Mouse (Mus musculus) midbrain, postnatal 0 days (tissue): ENCODE results near the gene Psg16. TPM values are rescaled to one million over a fixed set of nuclear protein-coding genes. Genes with fewer than 3 reads are reported as not detected.

ENCODE experiments used
- ATAC-seq: fragments of 200-750 bp; cut with Nextera tagmentation; 2 replicates; pipeline ENCODE4 v1.8.0; 2017; ENCODE audit warnings: moderate number of reproducible peaks, mild to moderate bottlenecking, moderate TSS enrichment, moderate library complexity; ENCODE audit not compliant: low FRiP score
- DNase-seq: peaks from one replicate; pipeline ENCODE4 v3.0.0-alpha.2; 2015; ENCODE audit warnings: low spot score
- H3K27ac ChIP-seq: fragments of 300-500 bp; sonication (generic); 2 replicates; pipeline ENCODE4 v1.5.1; 2014; ENCODE audit warnings: low read depth, mild to moderate bottlenecking, low read length, mixed read lengths
- H3K27me3 ChIP-seq: fragments of 300-500 bp; sonication (generic); 2 replicates; pipeline ENCODE4 v1.6.1; 2014; ENCODE audit warnings: low read length, control low read depth, mixed read lengths; ENCODE audit not compliant: insufficient read depth
- H3K36me3 ChIP-seq: fragments of 300-500 bp; sonication (generic); 2 replicates; pipeline ENCODE4 v1.6.1; 2014; ENCODE audit warnings: low read length, control low read depth, mixed read lengths; ENCODE audit not compliant: insufficient read depth
- H3K4me1 ChIP-seq: fragments of 300-500 bp; sonication (generic); 2 replicates; pipeline ENCODE4 v1.6.1; 2014; ENCODE audit warnings: mild to moderate bottlenecking, control low read depth, antibody characterized with exemption, low read length, mixed read lengths; ENCODE audit not compliant: insufficient read depth
- H3K4me2 ChIP-seq: fragments of 300-500 bp; sonication (generic); 2 replicates; pipeline ENCODE4 v1.6.1; 2014; ENCODE audit warnings: low read depth, mild to moderate bottlenecking, low read length, mixed read lengths; ENCODE audit not compliant: poor library complexity, severe bottlenecking
- H3K4me3 ChIP-seq: fragments of 300-500 bp; sonication (generic); 2 replicates; pipeline ENCODE4 v1.5.1; 2014; ENCODE audit warnings: low read depth, mild to moderate bottlenecking, low read length, moderate library complexity
- H3K9ac ChIP-seq: fragments of 300-500 bp; sonication (generic); replicated peaks from 2 replicates; pipeline ENCODE4 v1.6.1; 2014; ENCODE audit warnings: mild to moderate bottlenecking, low read length, moderate library complexity, mixed read lengths; ENCODE audit not compliant: poor library complexity, severe bottlenecking
- H3K9me3 ChIP-seq: fragments of 300-500 bp; sonication (generic); 2 replicates; pipeline ENCODE4 v1.6.1; 2016; ENCODE audit warnings: low read length, control low read depth
- CTCF ChIP-seq: IDR thresholded peaks from 2 replicates; pipeline ENCODE4 v1.5.1; 2016; ENCODE audit warnings: antibody characterized with exemption, mild to moderate bottlenecking
- WGBS: fragments of 180-500 bp; shearing (Covaris S2); extraction: QIAGEN DNeasy Blood & Tissue Kit; methylation state at CpG from one replicate; pipeline ENCODE4 v1.1.7; 2014; 5-methylcytosine and 5-hydroxymethylcytosine counted together
- polyA plus RNA-seq: library from polyadenylated mRNA; unstranded; fragments of >200 nt; fragmentation: Nextera tagmentation; extraction: Ambion mirVana; gene quantifications from 2 replicates; pipeline ENCODE4 v1.2.1, GENCODE M21; 2015
- total RNA-seq: library from RNA; depleted of rRNA; stranded (reverse); fragments of >200 nt; gene quantifications from 2 replicates; pipeline ENCODE4 v1.2.3, GENCODE M21; 2014

The Psg16 gene
- total and polyA plus RNA-seq, 2 experiments from 2014 or later: 3.9 to 6.8 TPM

- Histone ChIP-seq H3K27ac (no peak overlapping the region), H3K9me3 (no peaks in the 10 kb centered on the region), H3K36me3 (no peaks in the 10 kb centered on the region), H3K27me3 (no peaks in the 10 kb centered on the region), H3K4me2 (no peak overlapping the region), H3K9ac (no peak overlapping the region), H3K4me1 (no peaks in the 10 kb centered on the region), H3K4me3 (no peak overlapping the region)
- peak; percentile 55 for DNase-seq
- peak; percentile 74 for TF ChIP-seq CTCF
- peak; percentile 39; the same call in 1 of the 2 replicates for ATAC-seq
- WGBS: 13% methylated on average over 15 of the region's 17 CpGs
These were observed 22.8 kb upstream of the Psg16 start for GRCm38 (mm10) chr7:17050933-17051594.

DNA sequence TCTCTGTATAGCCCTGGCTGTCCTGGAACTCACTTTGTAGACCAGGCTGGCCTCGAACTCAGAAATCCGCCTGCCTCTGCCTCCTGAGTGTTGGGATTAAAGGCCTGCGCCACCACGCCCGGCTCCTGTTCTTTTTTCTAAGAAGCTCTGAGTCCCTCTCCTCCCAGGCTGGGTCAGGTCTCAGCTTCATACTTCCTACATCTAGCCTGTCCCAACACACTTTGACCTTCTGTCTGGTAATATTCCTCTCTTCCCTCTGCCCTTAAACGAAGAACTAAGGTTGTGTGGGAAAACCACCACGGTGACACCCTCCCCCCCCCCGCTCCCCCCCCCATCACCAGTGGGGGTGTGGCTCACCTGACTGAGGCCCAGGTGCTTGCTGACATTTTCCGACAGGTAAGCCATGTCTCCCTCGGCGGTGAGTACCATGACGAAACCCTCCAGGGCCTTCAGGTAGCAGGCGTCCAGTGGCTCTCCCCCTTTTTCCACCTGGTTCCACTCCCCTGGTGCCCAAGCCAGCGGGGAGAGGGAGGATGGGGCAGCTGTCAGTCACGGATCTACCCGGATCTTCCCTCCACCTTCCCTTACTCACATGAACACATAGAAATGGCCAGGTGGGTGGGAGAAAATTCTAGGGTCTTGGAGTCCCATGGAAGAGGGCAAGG, 19.4 kb upstream of the Psg16 start:
- Histone ChIP-seq H3K9me3 (no peaks in the 10 kb centered on the region), H3K4me2 (no peak overlapping the region), H3K27me3 (no peaks in the 10 kb centered on the region), H3K9ac (no peak overlapping the region), H3K27ac (no peak overlapping the region), H3K4me3 (no peak overlapping the region), H3K36me3 (no peaks in the 10 kb centered on the region), H3K4me1 (no peaks in the 10 kb centered on the region; the same call in 1 of the 2 replicates)
- DNase-seq (no peak), ATAC-seq (no peak)
- no peak for TF ChIP-seq CTCF
- WGBS: 89% methylated on average over 12 of the region's 16 CpGs

GRCm38 (mm10) chr7:17055287-17055946, 18.4 kb upstream of the Psg16 start:
- 94% methylated on average over 4 of the region's 4 CpGs for WGBS
- DNase-seq (no peak), ATAC-seq (no peak)
- H3K36me3 ChIP-seq: no peaks in the 10 kb centered on the region
- H3K27me3 ChIP-seq: no peaks in the 10 kb centered on the region
- H3K4me3 ChIP-seq: peak overlapping the region; percentile 42
- peak overlapping the region; percentile 85 for H3K4me2 ChIP-seq
- no peaks in the 10 kb centered on the region; the same call in 1 of the 2 replicates for H3K4me1 ChIP-seq
- H3K9me3 ChIP-seq: no peaks in the 10 kb centered on the region
- no peak overlapping the region for H3K27ac ChIP-seq
- TF ChIP-seq CTCF: no peak
- no peak overlapping the region for H3K9ac ChIP-seq

DNA sequence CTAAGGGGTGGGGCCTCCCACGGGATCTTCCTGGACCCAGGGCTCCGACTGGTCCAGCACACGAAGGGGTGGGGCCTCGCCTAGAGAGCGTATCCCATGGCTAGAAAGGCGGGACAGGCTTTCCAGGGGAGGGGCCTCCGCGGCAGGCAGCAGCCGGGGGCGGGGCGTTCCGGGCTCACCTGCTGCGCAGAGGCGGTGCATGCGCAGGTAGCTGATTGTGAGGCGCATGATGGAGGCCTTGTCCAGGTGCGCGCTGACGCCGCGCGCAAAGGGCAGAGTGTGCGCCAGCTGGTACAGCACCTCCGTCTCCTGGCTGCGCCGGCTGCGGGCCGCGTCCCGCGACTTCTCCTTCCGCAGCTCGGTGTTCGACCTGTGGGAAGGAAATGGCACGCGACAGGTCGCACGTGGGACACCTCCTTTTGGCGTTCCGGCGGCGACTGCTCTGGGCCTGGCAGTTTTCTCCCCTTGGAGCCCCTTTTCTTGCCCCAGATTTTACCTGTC, 17.7 kb upstream of the Psg16 start:
- TF ChIP-seq CTCF: no peak
- Histone ChIP-seq H3K27ac (peak overlapping the region; percentile 72), H3K36me3 (no peaks in the 10 kb centered on the region), H3K4me1 (no peaks in the 10 kb centered on the region; the same call in 1 of the 2 replicates), H3K4me2 (peak overlapping the region; percentile 85), H3K27me3 (no peaks in the 10 kb centered on the region), H3K4me3 (peak overlapping the region; percentile 42), H3K9ac (peak overlapping the region; percentile 53), H3K9me3 (no peaks in the 10 kb centered on the region)
- WGBS: under 1% methylated on average over 42 of the region's 42 CpGs
- DNase-seq (peak; percentile 93), ATAC-seq (peak; percentile 85)

- no peaks in the 10 kb centered on the region; the same call in 1 of the 2 replicates for H3K4me1 ChIP-seq
- ATAC-seq (peak; percentile 14; the same call in 1 of the 2 replicates), DNase-seq (peak; percentile 57)
- TF ChIP-seq CTCF: no peak
- H3K27me3 ChIP-seq: no peaks in the 10 kb centered on the region
- peak overlapping the region; percentile 53 for H3K9ac ChIP-seq
- H3K36me3 ChIP-seq: no peaks in the 10 kb centered on the region
- H3K4me3 ChIP-seq: peak overlapping the region; percentile 42
- peak overlapping the region; percentile 85 for H3K4me2 ChIP-seq
- WGBS: 36% methylated on average over 14 of the region's 14 CpGs
- H3K27ac ChIP-seq: peak overlapping the region; percentile 72
- H3K9me3 ChIP-seq: no peaks in the 10 kb centered on the region
These were observed 17.0 kb upstream of the Psg16 start for GRCm38 (mm10) chr7:17056601-17057523.
